Mouse (Mus musculus): ENCODE results near the gene Sim2. TPM values are rescaled to one million over a fixed set of nuclear protein-coding genes. Genes with fewer than 3 reads are reported as not detected.

Sim2 gene
- polyA plus RNA-seq, 1 experiment from 2014 or later = not detected

GRCm38 (mm10) chr16:94150125-94151103 is 65.7 kb downstream of the Sim2 start:
- 0 out of 2 replicates have a peak overlapping the region, but pooled peaks have one; percentile 24 for H3K27ac ChIP-seq (ENCODE audit: low read depth)
- H3K9me3 ChIP-seq (ENCODE audit: low read length) = no peaks in the 10 kb centered on the region
- H3K9ac ChIP-seq (replicated peaks) = no peak overlapping the region
- no peak overlapping the region for H3K4me3 ChIP-seq (ENCODE audit: low read depth, low read length)
- TF ChIP-seq CTCF (IDR thresholded peaks at IDR 0.05; ENCODE audit: low read depth) = no peak
- peak; percentile 90 for TF ChIP-seq EP300 (IDR thresholded peaks at IDR 0.05; ENCODE audit: low read depth)
- ATAC-seq (peak; percentile 99), DNase-seq (peak; percentile 81)
- H3K27me3 ChIP-seq (ENCODE audit: insufficient read depth, low read length) = no peaks in the 10 kb centered on the region
- H3K36me3 ChIP-seq (replicated peaks; ENCODE audit: insufficient read depth, low read length) = no peaks in the 10 kb centered on the region
- peaks cover 8% of the 10 kb centered on the region; the same call in 1 of the 2 replicates for H3K4me1 ChIP-seq (ENCODE audit: insufficient read depth)
- 58% methylated on average over 15 of the region's 15 CpGs for WGBS (ENCODE audit: insufficient replicate concordance)
- peak overlapping the region; percentile 24; the same call in 1 of the 2 replicates for H3K4me2 ChIP-seq (ENCODE audit: low read depth, low read length)

DNA sequence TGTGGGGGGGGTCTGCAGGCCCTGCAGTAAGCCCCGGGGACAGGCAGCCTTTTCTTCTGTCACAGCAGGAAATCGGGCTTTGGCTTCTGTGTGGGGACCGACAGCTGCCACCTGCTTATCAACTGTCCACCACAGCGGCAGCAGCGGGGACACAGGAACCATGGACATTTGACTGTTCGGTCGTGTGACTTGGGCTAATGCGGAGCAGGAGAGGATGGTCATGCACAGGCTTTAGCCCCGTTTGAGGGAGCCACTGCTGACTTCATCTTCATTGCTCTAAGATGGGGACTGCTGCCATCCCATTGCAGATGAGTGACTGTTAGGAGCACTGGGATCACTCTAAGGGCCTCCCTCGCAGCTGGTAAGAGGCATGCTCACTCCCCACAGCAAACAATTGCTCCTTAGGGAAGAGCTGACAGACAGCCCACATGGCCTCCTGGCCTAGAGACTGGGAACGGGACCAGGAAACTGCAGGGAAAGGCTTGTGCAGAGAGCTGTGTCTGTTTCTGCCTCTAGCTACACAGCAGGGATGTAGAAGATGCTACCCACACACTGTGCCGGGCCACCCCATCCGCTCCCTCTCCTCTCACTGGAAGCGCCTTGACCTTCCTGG is 70.4 kb downstream of the Sim2 start:
- no peak for ATAC-seq
- Histone ChIP-seq H3K9ac (replicated peaks) (no peak overlapping the region), H3K27me3 (ENCODE audit: insufficient read depth, low read length) (no peaks in the 10 kb centered on the region), H3K4me1 (ENCODE audit: insufficient read depth) (peaks cover 6% of the 10 kb centered on the region; the same call in 1 of the 2 replicates), H3K27ac (ENCODE audit: low read depth) (no peak overlapping the region), H3K9me3 (ENCODE audit: low read length) (no peaks in the 10 kb centered on the region), H3K4me3 (ENCODE audit: low read depth, low read length) (no peak overlapping the region), H3K36me3 (replicated peaks; ENCODE audit: insufficient read depth, low read length) (no peaks in the 10 kb centered on the region), H3K4me2 (ENCODE audit: low read depth, low read length) (no peak overlapping the region)
- DNase-seq = no peak
- no peak for TF ChIP-seq CTCF (IDR thresholded peaks at IDR 0.05; ENCODE audit: low read depth)
- no peak for TF ChIP-seq EP300 (IDR thresholded peaks at IDR 0.05; ENCODE audit: low read depth)
- WGBS (ENCODE audit: insufficient replicate concordance) = 54% methylated on average over 14 of the region's 14 CpGs

DNA sequence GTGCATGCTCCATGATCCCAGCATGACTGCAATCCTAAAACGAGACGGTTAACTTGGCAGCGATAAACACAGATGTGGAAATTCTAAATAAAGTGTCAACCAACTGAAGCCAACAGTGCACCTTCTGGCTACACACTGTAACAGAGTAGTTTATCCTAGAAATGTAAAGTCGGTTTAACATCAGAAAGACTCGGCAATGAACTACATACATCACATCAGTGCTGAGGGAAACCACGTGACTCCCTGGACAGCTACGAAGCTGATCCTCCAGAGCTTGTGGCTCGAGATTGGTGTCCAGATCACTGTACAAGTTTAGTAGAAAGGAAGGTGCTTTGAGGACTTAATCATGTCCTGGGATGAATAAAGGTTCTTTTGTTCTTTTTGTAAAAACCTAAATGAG is 73.1 kb downstream of the Sim2 start:
- Histone ChIP-seq H3K9ac (replicated peaks) (no peak overlapping the region), H3K4me3 (ENCODE audit: low read depth, low read length) (no peak overlapping the region), H3K27me3 (ENCODE audit: insufficient read depth, low read length) (no peaks in the 10 kb centered on the region), H3K9me3 (ENCODE audit: low read length) (no peaks in the 10 kb centered on the region), H3K4me1 (ENCODE audit: insufficient read depth) (no peaks in the 10 kb centered on the region; the same call in 1 of the 2 replicates), H3K27ac (ENCODE audit: low read depth) (no peak overlapping the region), H3K36me3 (replicated peaks; ENCODE audit: insufficient read depth, low read length) (no peaks in the 10 kb centered on the region), H3K4me2 (ENCODE audit: low read depth, low read length) (no peak overlapping the region)
- DNase-seq = no peak
- no peak for ATAC-seq
- TF ChIP-seq CTCF (IDR thresholded peaks at IDR 0.05; ENCODE audit: low read depth) (no peak), EP300 (IDR thresholded peaks at IDR 0.05; ENCODE audit: low read depth) (no peak)
- WGBS (ENCODE audit: insufficient replicate concordance) = 76% methylated on average over 8 of the region's 8 CpGs

- Histone ChIP-seq H3K9me3 (ENCODE audit: low read length) (no peaks in the 10 kb centered on the region), H3K27me3 (ENCODE audit: insufficient read depth, low read length) (no peaks in the 10 kb centered on the region), H3K4me3 (ENCODE audit: low read depth, low read length) (no peak overlapping the region), H3K4me1 (ENCODE audit: insufficient read depth) (no peaks in the 10 kb centered on the region), H3K4me2 (ENCODE audit: low read depth, low read length) (no peak overlapping the region), H3K9ac (replicated peaks) (no peak overlapping the region), H3K27ac (ENCODE audit: low read depth) (no peak overlapping the region), H3K36me3 (replicated peaks; ENCODE audit: insufficient read depth, low read length) (no peaks in the 10 kb centered on the region)
- ATAC-seq (no peak), DNase-seq (no peak)
- WGBS (ENCODE audit: insufficient replicate concordance) = 44% methylated on average over 6 of the region's 6 CpGs
- TF ChIP-seq EP300 (IDR thresholded peaks at IDR 0.05; ENCODE audit: low read depth) = no peak
- no peak for TF ChIP-seq CTCF (IDR thresholded peaks at IDR 0.05; ENCODE audit: low read depth)
Measured at GRCm38 (mm10) chr16:94162000-94162399, 77.3 kb downstream of the Sim2 start.

DNA sequence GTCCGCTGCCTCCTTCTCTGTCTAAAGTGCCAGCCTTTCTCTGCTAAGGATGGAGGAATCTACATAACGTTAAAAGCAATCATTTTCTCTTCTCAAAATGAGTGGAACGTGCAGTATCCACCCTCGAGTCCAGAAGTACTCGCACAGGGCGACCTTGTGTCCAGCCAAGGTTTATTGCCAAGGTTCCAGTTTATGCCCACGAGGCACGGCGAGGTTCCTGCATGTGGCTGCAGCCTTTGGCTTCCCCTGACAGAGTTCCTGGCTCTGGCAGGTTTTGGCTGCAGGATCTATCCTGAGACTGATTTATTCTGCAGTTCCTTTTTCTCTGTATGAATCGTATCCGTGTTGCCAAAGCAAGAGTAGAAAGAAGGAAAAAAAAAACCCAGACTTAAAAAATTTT is 78.3 kb downstream of the Sim2 start:
- Histone ChIP-seq H3K9me3 (ENCODE audit: low read length) (no peaks in the 10 kb centered on the region), H3K27me3 (ENCODE audit: insufficient read depth, low read length) (no peaks in the 10 kb centered on the region), H3K9ac (replicated peaks) (no peak overlapping the region), H3K4me3 (ENCODE audit: low read depth, low read length) (no peak overlapping the region), H3K4me2 (ENCODE audit: low read depth, low read length) (no peak overlapping the region), H3K27ac (ENCODE audit: low read depth) (no peak overlapping the region), H3K36me3 (replicated peaks; ENCODE audit: insufficient read depth, low read length) (no peaks in the 10 kb centered on the region), H3K4me1 (ENCODE audit: insufficient read depth) (no peaks in the 10 kb centered on the region)
- TF ChIP-seq CTCF (IDR thresholded peaks at IDR 0.05; ENCODE audit: low read depth) (no peak), EP300 (IDR thresholded peaks at IDR 0.05; ENCODE audit: low read depth) (no peak)
- 75% methylated on average over 11 of the region's 11 CpGs for WGBS (ENCODE audit: insufficient replicate concordance)
- DNase-seq (no peak), ATAC-seq (no peak)

- Histone ChIP-seq H3K9me3 (ENCODE audit: low read length) (no peaks in the 10 kb centered on the region), H3K27me3 (ENCODE audit: insufficient read depth, low read length) (no peaks in the 10 kb centered on the region), H3K9ac (replicated peaks) (no peak overlapping the region), H3K4me3 (ENCODE audit: low read depth, low read length) (no peak overlapping the region), H3K27ac (ENCODE audit: low read depth) (no peak overlapping the region), H3K4me1 (ENCODE audit: insufficient read depth) (no peaks in the 10 kb centered on the region), H3K36me3 (replicated peaks; ENCODE audit: insufficient read depth, low read length) (no peaks in the 10 kb centered on the region), H3K4me2 (ENCODE audit: low read depth, low read length) (no peak overlapping the region)
- DNase-seq = no peak
- 48% methylated on average over 7 of the region's 7 CpGs for WGBS (ENCODE audit: insufficient replicate concordance)
- TF ChIP-seq CTCF (IDR thresholded peaks at IDR 0.05; ENCODE audit: low read depth) (no peak), EP300 (IDR thresholded peaks at IDR 0.05; ENCODE audit: low read depth) (no peak)
- no peak for ATAC-seq
Measured at GRCm38 (mm10) chr16:94164236-94164635, 79.5 kb downstream of the Sim2 start.

Measured in liver, postnatal 0 days (tissue).